Mouse (Mus musculus) liver, postnatal 0 days (tissue): ENCODE results near the gene Sgcb.

Experiments used
- CTCF ChIP-seq: sonication (generic); IDR thresholded peaks from 2 replicates; pipeline ENCODE4 v1.5.1; 2016; ENCODE audit warnings: antibody characterized with exemption, low read depth
- EP300 ChIP-seq: IDR thresholded peaks from 2 replicates; pipeline ENCODE4 v1.6.1; 2016; ENCODE audit warnings: antibody characterized with exemption, low read depth, mild to moderate bottlenecking

- TF ChIP-seq CTCF: no peak
- TF ChIP-seq EP300: no peak
Observed at GRCm38 (mm10) chr5:73599991-73600390, 47.6 kb downstream of the Sgcb start.
